Mouse (Mus musculus) midbrain, postnatal 0 days (tissue): ENCODE results near the gene Krtap6-1. TPM values are rescaled to one million over a fixed set of nuclear protein-coding genes. Genes with fewer than 3 reads are reported as not detected.

Experiments
- polyA plus RNA-seq: library from polyadenylated mRNA; unstranded; fragments of >200 nt; fragmentation: Nextera tagmentation; extraction: Ambion mirVana; gene quantifications from 2 replicates; pipeline ENCODE4 v1.2.1, GENCODE M21; 2015
- total RNA-seq: library from RNA; depleted of rRNA; stranded (reverse); fragments of >200 nt; gene quantifications from 2 replicates; pipeline ENCODE4 v1.2.3, GENCODE M21; 2014; rRNA removed

Krtap6-1 gene
- total and polyA plus RNA-seq, 2 experiments from 2014 or later = not detected

Other genes with a start within 250 kb of the Krtap6-1 start
- not detected in 2 replicates for gene Gm20741, start 219.5 kb upstream of the Krtap6-1 start, total RNA-seq
- not detected in 2 replicates for gene Gm20741, start 219.5 kb upstream of the Krtap6-1 start, polyA plus RNA-seq
- gene Krtap15, start 211.5 kb upstream of the Krtap6-1 start, total RNA-seq = not detected in 2 replicates
- not detected in 2 replicates for gene Krtap15, start 211.5 kb upstream of the Krtap6-1 start, polyA plus RNA-seq
- not detected in 2 replicates for gene Krtap14, start 205.6 kb upstream of the Krtap6-1 start, total RNA-seq
- not detected in 2 replicates for gene Krtap14, start 205.6 kb upstream of the Krtap6-1 start, polyA plus RNA-seq
- gene Krtap19-1, start 162.3 kb upstream of the Krtap6-1 start, total RNA-seq = not detected in 2 replicates
- gene Krtap19-1, start 162.3 kb upstream of the Krtap6-1 start, polyA plus RNA-seq = not detected in 2 replicates
- gene Krtap19-2, start 157.4 kb upstream of the Krtap6-1 start, total RNA-seq = not detected in 2 replicates
- gene Krtap19-2, start 157.4 kb upstream of the Krtap6-1 start, polyA plus RNA-seq = not detected in 2 replicates
- gene Krtap19-3, start 153.7 kb upstream of the Krtap6-1 start, total RNA-seq = not detected in 2 replicates
- not detected in 2 replicates for gene Krtap19-3, start 153.7 kb upstream of the Krtap6-1 start, polyA plus RNA-seq
- not detected in 2 replicates for gene Krtap19-4, start 146.6 kb upstream of the Krtap6-1 start, total RNA-seq
- gene Krtap19-4, start 146.6 kb upstream of the Krtap6-1 start, polyA plus RNA-seq = not detected in 2 replicates
- gene Krtap19-5, start 135.2 kb upstream of the Krtap6-1 start, total RNA-seq = not detected in 2 replicates
- gene Krtap19-5, start 135.2 kb upstream of the Krtap6-1 start, polyA plus RNA-seq = not detected in 2 replicates
- not detected in 2 replicates for gene Krtap19-9b, start 99.4 kb upstream of the Krtap6-1 start, total RNA-seq
- not detected in 2 replicates for gene Krtap19-9b, start 99.4 kb upstream of the Krtap6-1 start, polyA plus RNA-seq
- gene Krtap16-3, start 68.8 kb upstream of the Krtap6-1 start, total RNA-seq = not detected in 2 replicates
- not detected in 2 replicates for gene Krtap16-3, start 68.8 kb upstream of the Krtap6-1 start, polyA plus RNA-seq
- not detected in 2 replicates for gene Krtap22-2, start 20.9 kb upstream of the Krtap6-1 start, total RNA-seq
- not detected in 2 replicates for gene Krtap22-2, start 20.9 kb upstream of the Krtap6-1 start, polyA plus RNA-seq
- not detected in 2 replicates for gene Gm10229, start 16.4 kb upstream of the Krtap6-1 start, total RNA-seq
- not detected in 2 replicates for gene Gm10229, start 16.4 kb upstream of the Krtap6-1 start, polyA plus RNA-seq
- not detected in 2 replicates for gene Gm10228, start 9.8 kb downstream of the Krtap6-1 start, total RNA-seq
- gene Gm10228, start 9.8 kb downstream of the Krtap6-1 start, polyA plus RNA-seq = not detected in 2 replicates
- gene Krtap6-5, start 16.2 kb downstream of the Krtap6-1 start, total RNA-seq = not detected in 2 replicates
- gene Krtap6-5, start 16.2 kb downstream of the Krtap6-1 start, polyA plus RNA-seq = not detected in 2 replicates
- gene 1110025L11Rik, start 32.3 kb downstream of the Krtap6-1 start, total RNA-seq = not detected in 2 replicates
- gene 1110025L11Rik, start 32.3 kb downstream of the Krtap6-1 start, polyA plus RNA-seq = not detected in 2 replicates
- not detected in 2 replicates for gene Krtap6-3, start 52.3 kb downstream of the Krtap6-1 start, total RNA-seq
- not detected in 2 replicates for gene Krtap6-3, start 52.3 kb downstream of the Krtap6-1 start, polyA plus RNA-seq
- gene Gm6358, start 109.2 kb downstream of the Krtap6-1 start, total RNA-seq = not detected in 2 replicates
- gene Gm6358, start 109.2 kb downstream of the Krtap6-1 start, polyA plus RNA-seq = not detected in 2 replicates
- not detected in 2 replicates for gene Gm10061, start 119.4 kb downstream of the Krtap6-1 start, total RNA-seq
- gene Gm10061, start 119.4 kb downstream of the Krtap6-1 start, polyA plus RNA-seq = not detected in 2 replicates
- not detected in 2 replicates for gene Gm9789, start 126.3 kb downstream of the Krtap6-1 start, total RNA-seq
- gene Gm9789, start 126.3 kb downstream of the Krtap6-1 start, polyA plus RNA-seq = not detected in 2 replicates
- gene Gm7735, start 137.8 kb downstream of the Krtap6-1 start, total RNA-seq = not detected in 2 replicates
- gene Gm7735, start 137.8 kb downstream of the Krtap6-1 start, polyA plus RNA-seq = not detected in 2 replicates
- gene 1110057P08Rik, start 143.0 kb downstream of the Krtap6-1 start, total RNA-seq = not detected in 2 replicates
- gene 1110057P08Rik, start 143.0 kb downstream of the Krtap6-1 start, polyA plus RNA-seq = not detected in 2 replicates
- gene Krtap20-2, start 174.2 kb downstream of the Krtap6-1 start, total RNA-seq = not detected in 2 replicates
- not detected in 2 replicates for gene Krtap20-2, start 174.2 kb downstream of the Krtap6-1 start, polyA plus RNA-seq